Mouse (Mus musculus): ENCODE data around the gene Cga. TPM values are rescaled to one million over a fixed set of nuclear protein-coding genes. Genes with fewer than 3 reads are reported as not detected.

Gene Cga
- not detected in 2 replicates for polyA plus RNA-seq (2012)

GRCm38 (mm10) chr4:34893479-34893878 is at the start of gene Cga:
Gene Cga, plus strand, starts transcription at chr4:34893779.

GRCm38 (mm10) chr4:34882818-34883217 is 10.8 kb upstream of the Cga start, which contains the start of gene Zfp292:
Gene Zfp292, minus strand, starts transcription at chr4:34882960.

Other genes starting within 250 kb of the Cga start
- gene Slc35a1, start 206.3 kb upstream of the Cga start, polyA plus RNA-seq (2012), result 1.2 and 1.5 TPM in 2 replicates
- not detected in 2 replicates for gene Cfap206, start 163.6 kb upstream of the Cga start, polyA plus RNA-seq (2012)
- gene Gm136, start 137.5 kb upstream of the Cga start, polyA plus RNA-seq (2012), result not detected in 2 replicates
- gene Smim8, start 115.4 kb upstream of the Cga start, polyA plus RNA-seq (2012), result 7.5 and 8.0 TPM in 2 replicates
- gene Zfp292, start 10.8 kb upstream of the Cga start, polyA plus RNA-seq (2012), result 1.1 and 1.6 TPM in 2 replicates

Data from megakaryocyte-erythroid progenitor cell, adult 5 weeks (primary cell).